Mouse (Mus musculus) gastrocnemius, adult 2 months (tissue): ENCODE results near the gene Gm38394. TPM values are rescaled to one million over a fixed set of nuclear protein-coding genes. Genes with fewer than 3 reads are reported as not detected.
"Not testable (repeated sequence)": the region's sequence is repeated elsewhere in the genome, so short reads cannot be mapped to it uniquely, and the experiment has no call there.

Experiments
- DNase-seq: peaks from one replicate; pipeline ENCODE4 v3.0.0; 2022
- H3K27ac ChIP-seq: fragments of 200-600 bp; 2 replicates; pipeline ENCODE4 v1.8.1; 2022; ENCODE audit warnings: mild to moderate bottlenecking
- H3K4me3 ChIP-seq: fragments of 200-600 bp; 2 replicates; pipeline ENCODE4 v1.8.1; 2022; ENCODE audit warnings: mild to moderate bottlenecking, moderate library complexity
- CTCF ChIP-seq: fragments of 200-600 bp; IDR thresholded peaks from 2 replicates; pipeline ENCODE4 v1.8.1; 2022; ENCODE audit warnings: antibody characterized with exemption, mild to moderate bottlenecking, moderate library complexity
- intact Hi-C: fragments of 180-260 bp; cut with DNase I; formaldehyde crosslinking; loops from one replicate; pipeline ENCODE4 v1.15.1; 2025
- long read RNA-seq, 2 experiments: library from polyadenylated mRNA; stranded (forward); transcript quantifications; one replicate each; pipeline ENCODE4 v2.0.0; 2021
- total RNA-seq, 2 experiments: library from RNA; stranded (reverse); gene quantifications; 2 replicates each; pipeline ENCODE4 v1.2.3; 2021

Gene Gm38394
- total RNA-seq, result 10 to 100 TPM; 29.8 to 32.2 TPM
- long read RNA-seq, experiment 1, partial matches to known transcripts, result 12 of 12 reads
- long read RNA-seq, experiment 1, other reads (novel, unspliced or antisense), result 0 of 12 reads
- long read RNA-seq, experiment 2, partial matches to known transcripts, result 6 of 6 reads
- long read RNA-seq, experiment 2, other reads (novel, unspliced or antisense), result 0 of 6 reads

GRCm38 (mm10) chr1:133661203-133661933, at the start of gene Gm38394:
TSS of gene Gm38394 (minus strand) at chr1:133661318.
- peak within 1 kb of the TSS; percentile 94 for H3K4me3 ChIP-seq
- intact Hi-C loops, result loop anchor here (2.0 kb wide), 1 partner anchor 15 kb away; no protein-coding TSS in a partner anchor
- peak; percentile 95 for DNase-seq
- no peak for TF ChIP-seq CTCF
- peak within 1 kb of the TSS; percentile 97 for H3K27ac ChIP-seq

GRCm38 (mm10) chr1:133710895-133711294, 49.8 kb upstream of the Gm38394 start:
- no peak for DNase-seq
- intact Hi-C loops, result no loop called here
- TF ChIP-seq CTCF, result no peak
- H3K27ac ChIP-seq, result no peak overlapping the region
- H3K4me3 ChIP-seq, result no peak overlapping the region

DNA sequence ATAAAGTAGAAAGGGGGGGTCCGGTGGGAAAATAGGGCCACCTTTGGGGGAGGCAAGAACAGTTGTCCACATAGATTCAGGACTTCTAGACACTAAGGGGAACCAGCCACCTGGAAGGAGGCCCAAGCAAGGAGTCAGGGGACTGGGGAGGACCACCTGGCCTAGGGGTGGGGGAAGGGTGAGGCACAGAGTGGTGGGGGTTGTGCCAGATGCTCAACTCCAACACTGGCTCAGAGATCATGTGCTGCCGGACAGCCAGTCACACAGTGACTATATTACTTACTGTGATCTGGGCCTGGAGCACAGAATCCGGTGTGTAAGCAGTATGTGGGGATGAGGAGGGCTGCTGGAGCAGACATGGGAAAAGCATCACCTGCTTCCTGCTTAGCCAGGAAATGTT, 48.2 kb upstream of the Gm38394 start:
- intact Hi-C loops, result no loop called here
- TF ChIP-seq CTCF, result no peak
- Histone ChIP-seq H3K27ac (no peak overlapping the region), H3K4me3 (no peak overlapping the region)
- DNase-seq, result no peak

DNA sequence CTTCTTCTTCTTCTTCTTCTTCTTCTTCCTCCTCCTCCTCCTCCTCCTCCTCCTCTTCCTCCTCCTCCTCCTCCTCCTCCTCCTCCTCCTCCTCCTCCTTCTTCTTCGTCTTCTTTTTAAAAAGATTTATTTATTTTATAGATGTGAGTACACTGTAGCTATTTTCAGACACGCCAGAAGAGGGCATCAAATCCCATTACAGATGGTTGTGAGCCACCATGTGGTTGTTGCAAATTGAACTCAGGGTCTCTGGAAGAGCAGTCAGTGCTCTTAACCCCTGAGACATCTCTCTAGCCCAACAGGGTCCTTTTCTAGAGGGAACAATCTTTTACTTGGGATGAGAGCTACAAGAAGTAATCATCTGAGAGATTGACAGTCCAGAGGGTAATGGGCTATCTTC, 40.7 kb upstream of the Gm38394 start:
- intact Hi-C loops, H3K4me3 ChIP-seq, H3K27ac ChIP-seq, DNase-seq: not testable (repeated sequence)
- peak; percentile 54 for TF ChIP-seq CTCF

DNA sequence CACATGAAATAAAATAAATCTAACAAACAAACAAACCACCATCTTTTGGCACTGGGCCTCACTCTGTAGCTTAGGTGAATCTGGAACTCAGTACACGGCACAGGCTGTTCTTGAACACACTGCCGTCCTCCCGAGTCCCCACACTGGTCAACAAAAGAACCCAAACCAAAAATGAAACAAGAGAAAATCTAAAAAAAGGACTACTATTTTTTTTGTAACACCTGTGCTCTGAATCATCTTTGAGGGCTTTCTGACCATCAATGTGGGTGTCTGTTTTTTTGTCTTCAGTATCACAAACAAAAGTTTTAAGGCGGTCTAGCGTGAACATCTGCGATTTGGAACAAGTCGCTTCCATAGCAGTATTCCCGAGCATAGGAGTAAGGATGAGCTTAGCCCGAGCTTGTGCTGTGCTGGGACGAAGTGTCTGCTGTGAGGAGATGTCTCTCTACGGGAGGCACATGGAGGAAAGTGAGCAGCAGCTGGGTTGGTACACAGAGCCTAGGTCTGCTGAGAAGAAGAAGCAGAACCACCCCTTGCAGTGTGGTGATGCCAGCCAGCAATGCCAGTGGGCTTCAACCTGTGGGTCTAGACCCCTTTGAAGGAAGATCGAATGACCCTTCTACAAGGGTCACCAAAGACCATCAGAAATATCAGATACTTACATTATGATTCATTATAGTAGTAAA, 37.0 kb upstream of the Gm38394 start:
- H3K4me3 ChIP-seq, result no peak overlapping the region
- intact Hi-C loops, result no loop called here
- H3K27ac ChIP-seq, result no peak overlapping the region
- no peak for TF ChIP-seq CTCF
- no peak for DNase-seq

DNA sequence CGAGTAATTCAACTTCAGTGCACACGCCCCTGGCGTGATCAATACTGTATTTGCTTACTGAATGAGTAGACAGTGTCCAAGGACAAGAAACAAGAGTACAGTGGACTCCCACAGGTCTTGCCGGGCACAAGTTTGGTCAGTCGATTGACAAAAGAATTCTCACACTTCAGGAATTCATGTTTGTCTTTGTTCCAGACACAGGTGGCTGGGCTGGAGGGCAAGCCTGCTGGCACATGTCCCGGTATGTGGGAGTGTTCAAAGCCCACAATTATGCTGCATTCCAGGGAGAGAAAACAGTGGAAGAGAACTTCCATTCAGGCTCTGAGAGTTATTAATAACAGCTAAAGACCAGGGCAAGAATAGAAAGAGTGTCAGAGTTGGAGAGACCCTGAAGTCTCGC, 34.8 kb upstream of the Gm38394 start:
- Histone ChIP-seq H3K4me3 (no peak overlapping the region), H3K27ac (no peak overlapping the region)
- DNase-seq, result peak; percentile 43
- intact Hi-C loops, result no loop called here
- TF ChIP-seq CTCF, result no peak

DNA sequence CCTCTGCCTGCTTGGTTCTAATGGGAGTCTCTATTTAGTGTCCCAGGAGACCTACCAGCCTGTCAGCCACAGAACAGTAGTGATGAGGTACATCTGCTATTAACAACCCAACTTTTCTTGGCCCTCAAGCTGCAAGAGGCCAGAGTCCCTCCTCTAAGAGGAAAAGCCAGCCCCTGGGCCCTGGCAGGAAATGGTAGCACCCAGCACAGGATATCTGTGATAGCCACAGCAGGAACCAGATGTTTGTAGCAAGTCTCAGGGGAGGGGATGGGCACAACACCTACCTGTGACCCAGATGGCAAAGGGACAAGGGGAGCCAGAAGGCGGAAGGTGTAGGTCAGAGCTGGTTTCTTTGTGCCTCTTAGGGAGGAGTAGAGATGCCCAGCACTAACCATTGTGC, 33.8 kb upstream of the Gm38394 start:
- Histone ChIP-seq H3K4me3 (no peak overlapping the region), H3K27ac (no peak overlapping the region)
- TF ChIP-seq CTCF, result no peak
- DNase-seq, result no peak
- intact Hi-C loops, result no loop called here

- no peak for TF ChIP-seq CTCF
- Histone ChIP-seq H3K4me3 (no peak overlapping the region), H3K27ac (no peak overlapping the region)
- intact Hi-C loops, result no loop called here
- no peak for DNase-seq
Observed at GRCm38 (mm10) chr1:133694301-133694700, 33.2 kb upstream of the Gm38394 start.

GRCm38 (mm10) chr1:133693536-133694114, 32.5 kb upstream of the Gm38394 start:
- H3K4me3 ChIP-seq, result no peak overlapping the region
- no peak for TF ChIP-seq CTCF
- H3K27ac ChIP-seq, result no peak overlapping the region
- DNase-seq, result no peak
- intact Hi-C loops, result no loop called here

DNA sequence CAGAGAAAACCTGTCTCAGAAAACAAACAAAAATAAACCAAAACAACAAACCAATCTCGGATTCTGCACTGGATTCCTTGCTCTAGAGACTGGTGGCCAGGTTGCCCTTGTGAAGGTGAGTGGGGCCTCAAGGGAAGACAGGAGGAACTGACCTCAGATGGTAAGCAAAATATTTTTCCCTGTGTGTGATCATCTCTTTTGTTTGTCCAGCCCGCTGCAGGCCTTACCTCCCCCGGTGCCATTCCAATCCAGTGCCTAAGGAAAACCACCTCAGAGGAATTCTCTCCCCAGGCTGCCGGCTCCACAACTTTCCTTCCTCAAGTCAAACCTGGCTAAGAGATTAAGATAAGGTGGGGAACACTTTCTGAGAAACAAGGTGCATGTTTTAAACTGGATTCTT, 31.1 kb upstream of the Gm38394 start:
- intact Hi-C loops, result no loop called here
- H3K4me3 ChIP-seq, result no peak overlapping the region
- no peak overlapping the region for H3K27ac ChIP-seq
- no peak for DNase-seq
- no peak for TF ChIP-seq CTCF

DNA sequence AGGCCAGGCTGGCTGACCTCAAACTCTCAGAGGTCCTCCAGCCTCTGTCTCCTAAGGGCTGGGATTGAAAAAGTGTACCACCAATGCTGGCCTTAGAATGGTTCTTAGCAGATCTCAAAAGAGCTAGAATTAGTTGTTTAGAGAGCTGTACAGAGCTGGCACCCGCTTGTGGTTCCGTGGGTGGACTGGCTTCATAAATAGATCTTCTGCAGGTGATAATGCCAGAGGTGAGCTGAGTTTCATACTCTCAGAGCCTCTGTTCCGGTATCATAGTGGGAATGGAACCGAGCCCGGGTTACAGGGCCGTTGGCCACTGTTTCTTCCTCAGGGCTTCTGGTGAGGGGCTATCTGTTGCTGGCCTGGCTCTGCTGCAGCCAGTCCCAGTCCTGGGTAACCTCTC, 29.9 kb upstream of the Gm38394 start:
- H3K4me3 ChIP-seq, result no peak overlapping the region
- no peak for DNase-seq
- TF ChIP-seq CTCF, result no peak
- no peak overlapping the region for H3K27ac ChIP-seq
- intact Hi-C loops, result no loop called here

DNA sequence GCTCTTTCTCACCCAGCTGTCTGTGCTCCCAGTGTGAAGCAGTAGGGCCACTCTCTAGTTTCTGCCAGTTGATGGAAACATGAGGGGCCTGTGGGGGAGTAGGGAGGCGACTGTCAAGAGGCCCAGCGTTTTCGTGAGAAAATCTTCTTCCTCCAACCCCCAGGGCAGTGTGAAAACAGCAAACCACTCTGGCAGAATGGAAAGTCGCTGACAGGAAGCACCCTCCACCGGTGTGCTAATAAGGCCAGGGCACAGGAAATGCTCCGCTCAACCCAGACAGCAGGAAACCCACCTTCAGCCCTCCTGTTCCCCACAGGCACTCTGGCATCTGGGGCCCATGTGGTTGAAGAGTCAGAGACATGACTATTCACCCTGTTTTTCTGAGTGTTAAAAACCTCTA, 28.8 kb upstream of the Gm38394 start, which contains the start of gene Lax1:
Lax1 (minus strand) TSS at position 212 of the 400 bp plus-strand sequence.
- H3K27ac ChIP-seq, result no peak within 1 kb of the TSS
- H3K4me3 ChIP-seq, result no peak within 1 kb of the TSS
- no peak for TF ChIP-seq CTCF
- intact Hi-C loops, result no loop called here
- no peak for DNase-seq

GRCm38 (mm10) chr1:133688301-133688700, 27.2 kb upstream of the Gm38394 start:
- no peak for TF ChIP-seq CTCF
- DNase-seq, result no peak
- intact Hi-C loops, result no loop called here
- Histone ChIP-seq H3K4me3 (no peak overlapping the region), H3K27ac (no peak overlapping the region)
